Mouse (Mus musculus): ENCODE data around the gene Tmem45b.

- TF ChIP-seq MAFK (IDR thresholded peaks at IDR 0.05; ENCODE audit: insufficient read depth, low read depth, low read length), result no peak
- TF ChIP-seq CHD2 (IDR thresholded peaks at IDR 0.05; ENCODE audit: low read depth, low read length), result no peak
- no peak for TF ChIP-seq HCFC1 (IDR thresholded peaks at IDR 0.05; ENCODE audit: borderline replicate concordance, insufficient read depth, low read length)
- TF ChIP-seq ZC3H11A (IDR thresholded peaks at IDR 0.05; ENCODE audit: borderline replicate concordance, low read depth, low read length), result no peak
Observed at GRCm38 (mm10) chr9:31431751-31432150, 32.5 kb downstream of the Tmem45b start.
